9 mouse cellular contexts compared by ENCODE assay signal in the genomic region with DNA sequence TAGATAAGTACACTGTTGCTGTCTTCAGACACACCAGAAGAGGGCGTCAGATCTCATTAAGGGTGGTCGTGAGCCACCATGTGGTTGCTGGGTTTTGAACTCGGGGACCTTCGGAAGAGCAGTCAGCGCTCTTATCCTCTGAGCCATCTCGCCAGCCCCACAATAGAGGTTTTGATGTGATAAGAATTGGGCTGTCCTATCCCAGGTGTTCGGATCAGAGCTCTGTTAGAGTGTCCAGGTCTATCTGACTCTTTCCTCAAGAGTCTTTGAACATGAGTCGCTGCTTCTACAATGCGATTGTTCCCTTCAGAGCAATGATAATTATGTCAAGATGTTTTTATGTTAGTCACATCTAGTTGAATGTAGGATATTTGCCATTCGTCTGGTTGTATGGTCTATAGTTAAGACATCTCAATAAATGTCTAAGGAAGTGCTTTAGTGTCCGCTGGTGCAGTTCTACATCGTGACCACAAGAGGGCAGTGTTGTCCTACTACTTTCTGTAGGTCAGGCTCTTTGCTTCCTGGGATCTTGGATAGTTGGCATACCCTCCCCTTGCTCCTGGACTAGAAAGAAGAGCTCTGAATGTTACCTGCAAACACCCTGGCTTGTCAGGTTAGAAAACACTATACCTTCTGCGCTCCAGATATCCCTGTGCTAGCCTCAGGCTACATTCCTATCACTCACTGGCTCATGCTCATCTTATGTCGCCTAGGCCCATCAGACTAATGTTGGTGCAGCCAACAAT. TPM values are rescaled to one million over a fixed set of nuclear protein-coding genes. Genes with fewer than 3 reads are reported as not detected.
A peak's percentile ranks its signal among the peaks of the same experiment; 100 is the strongest.
DNase-seq lines count a peak whose midpoint lies in the region; ATAC-seq and TF ChIP-seq lines count a peak whose summit lies in the region.
"Had no signal": no experiment of that assay in that cellular context is flagged by ENCODE, and none has a peak within 500 bp of the region (broad histone marks: within the 10 kb centered on the region; RNA-seq: fewer than 3 reads in every experiment).

No protein-coding gene starts in this region.

- no peaks in the 10 kb centered on the region for H3K9me3 ChIP-seq in hindbrain, embryonic 15.5 days

- no peak overlapping the region for H3K4me3 ChIP-seq in hindbrain, embryonic 15.5 days
- no peak overlapping the region for H3K4me3 ChIP-seq in small intestine, adult 2 months (ENCODE audit: low read depth, low read length)
- H3K4me3 ChIP-seq: erythroblast, embryonic 14.5 days had no signal

- no peaks in the 10 kb centered on the region for H3K27me3 ChIP-seq in hindbrain, embryonic 15.5 days
- H3K27me3 ChIP-seq in small intestine, adult 2 months (ENCODE audit: control insufficient read depth, insufficient read depth, low read length): no peaks in the 10 kb centered on the region

- no peak overlapping the region for H3K9ac ChIP-seq in hindbrain, embryonic 15.5 days

- H3K4me1 ChIP-seq in hindbrain, embryonic 15.5 days (replicated peaks): no peaks in the 10 kb centered on the region
- no peaks in the 10 kb centered on the region for H3K4me1 ChIP-seq in small intestine, adult 2 months (ENCODE audit: control insufficient read depth, insufficient read depth, insufficient read length, low read length)

- H3K27ac ChIP-seq in hindbrain, embryonic 15.5 days (replicated peaks): no peak overlapping the region
- no peak overlapping the region for H3K27ac ChIP-seq in small intestine, adult 2 months (ENCODE audit: insufficient read depth, low read depth, low read length)

- intact Hi-C loops in left cerebral cortex, postnatal 36 days (cut with DNase I): loop anchor here (2.0 to 10.0 kb wide), 4 partner anchors 93 to 595 kb away; a partner anchor contains a TSS
- intact Hi-C loops in gastrocnemius, postnatal 36 days (cut with DNase I): loop anchor here (5.0 to 10.0 kb wide), 2 partner anchors 93 to 315 kb away; no protein-coding TSS in a partner anchor

- peak; percentile 16 to 31 for DNase-seq in left cerebral cortex, adult 18-20 months (ENCODE audit: low spot score in 2 of 2)
- DNase-seq in left cerebral cortex, postnatal 36 days (ENCODE audit: low spot score in 2 of 2): no peak
- peak; percentile 5 for DNase-seq in MEL-GATA-1-ER (ENCODE audit: extremely low read depth, low read depth)
- peak; percentile 49 for DNase-seq in lung, postnatal 14 days
- no peak for DNase-seq in gastrocnemius, postnatal 36 days

- TF ChIP-seq CTCF in small intestine, adult 2 months (IDR thresholded peaks at IDR 0.05; ENCODE audit: extremely low read depth, insufficient read length, insufficient replicate concordance, low read depth, low read length): peak; percentile 44; the same call in 1 of the 2 replicates

- ATAC-seq in common myeloid progenitor, adult 5-6 weeks (replicated peaks; ENCODE audit: low read depth, poor library complexity, severe bottlenecking): peak; percentile 88
- ATAC-seq in hindbrain, embryonic 15.5 days (ENCODE audit: low FRiP score, low read depth): peak; percentile 72; the same call in 1 of the 2 replicates

- no peak for TF ChIP-seq POLR2A in small intestine, adult 2 months (IDR thresholded peaks at IDR 0.05; ENCODE audit: low read depth, low read length)

- no peaks in the 10 kb centered on the region for H3K36me3 ChIP-seq in hindbrain, embryonic 15.5 days
- no peaks in the 10 kb centered on the region for H3K36me3 ChIP-seq in small intestine, adult 2 months (ENCODE audit: control insufficient read depth, insufficient read depth, low read length)

- WGBS in hindbrain, embryonic 15.5 days: 40% methylated on average over 14 of the region's 14 CpGs
- WGBS in small intestine, adult 2 months: 31% methylated on average over 14 of the region's 14 CpGs

- H3K4me2 ChIP-seq in hindbrain, embryonic 15.5 days: no peak overlapping the region

RNA-seq across cellular contexts. Expression of a gene that starts 3.8 kb away (rescaled TPM):
- not detected for total RNA-seq in left cerebral cortex, adult 18-20 months (2021)
- not detected for total RNA-seq in left cerebral cortex, postnatal 36 days (2021)
- not detected in 2 replicates for total RNA-seq in common myeloid progenitor, adult 5-6 weeks (2017)
- polyA plus RNA-seq in hindbrain, embryonic 15.5 days (2015; fragmentation: Nextera tagmentation; extraction: Ambion mirVana): not detected in 2 replicates
- polyA plus RNA-seq in small intestine, adult 2 months (2012; rRNA removed): not detected in 2 replicates
- not detected for total RNA-seq in gastrocnemius, postnatal 36 days (2021)
- polyA plus RNA-seq: erythroblast, embryonic 14.5 days had no signal

RNA-seq across cellular contexts. Expression of a gene that starts 8.4 kb away (rescaled TPM):
- total RNA-seq in left cerebral cortex, adult 18-20 months (2021): 1 to 10 TPM; 6.1 to 8.8 TPM
- 1 to 10 TPM; 5.4 to 5.9 TPM for total RNA-seq in left cerebral cortex, postnatal 36 days (2021)
- 0.05 and 0.24 TPM in 2 replicates for total RNA-seq in common myeloid progenitor, adult 5-6 weeks (2017)
- 3.5 and 4.3 TPM in 2 replicates for polyA plus RNA-seq in hindbrain, embryonic 15.5 days (2015; fragmentation: Nextera tagmentation; extraction: Ambion mirVana)
- polyA plus RNA-seq in small intestine, adult 2 months (2012; rRNA removed): not detected in 2 replicates
- total RNA-seq in gastrocnemius, postnatal 36 days (2021): 1 to 10 TPM; 1.9 to 2.1 TPM
- polyA plus RNA-seq: erythroblast, embryonic 14.5 days had no signal

RNA-seq across cellular contexts. Expression of a gene that starts 13.8 kb away (rescaled TPM):
- total RNA-seq in left cerebral cortex, adult 18-20 months (2021): not detected
- not detected for total RNA-seq in left cerebral cortex, postnatal 36 days (2021)
- not detected in 2 replicates for total RNA-seq in common myeloid progenitor, adult 5-6 weeks (2017)
- polyA plus RNA-seq in hindbrain, embryonic 15.5 days (2015; fragmentation: Nextera tagmentation; extraction: Ambion mirVana): not detected in 2 replicates
- polyA plus RNA-seq in small intestine, adult 2 months (2012; rRNA removed): 0.08 TPM in 1 of 2 replicates, not detected in the other
- total RNA-seq in gastrocnemius, postnatal 36 days (2021): not detected
- polyA plus RNA-seq: erythroblast, embryonic 14.5 days had no signal

RNA-seq across cellular contexts. Expression of a gene that starts 23.8 kb away (rescaled TPM):
- 10 to 100 TPM; 23.8 to 25.8 TPM for total RNA-seq in left cerebral cortex, adult 18-20 months (2021)
- 10 to 100 TPM; 23.2 to 24.0 TPM for total RNA-seq in left cerebral cortex, postnatal 36 days (2021)
- 5.6 and 5.9 TPM in 2 replicates for total RNA-seq in common myeloid progenitor, adult 5-6 weeks (2017)
- 41.5 and 46.0 TPM in 2 replicates for polyA plus RNA-seq in hindbrain, embryonic 15.5 days (2015; fragmentation: Nextera tagmentation; extraction: Ambion mirVana)
- polyA plus RNA-seq in small intestine, adult 2 months (2012; rRNA removed): 0.09 and 0.61 TPM in 2 replicates
- 1 to 10 TPM; 2.8 to 3.3 TPM for total RNA-seq in gastrocnemius, postnatal 36 days (2021)
- polyA plus RNA-seq: erythroblast, embryonic 14.5 days had no signal

RNA-seq across cellular contexts. Expression of a gene that starts 26.5 kb away (rescaled TPM):
- total RNA-seq in left cerebral cortex, adult 18-20 months (2021): not detected
- total RNA-seq in left cerebral cortex, postnatal 36 days (2021): not detected
- not detected in 2 replicates for total RNA-seq in common myeloid progenitor, adult 5-6 weeks (2017)
- polyA plus RNA-seq in hindbrain, embryonic 15.5 days (2015; fragmentation: Nextera tagmentation; extraction: Ambion mirVana): not detected in 2 replicates
- polyA plus RNA-seq in small intestine, adult 2 months (2012; rRNA removed): not detected in 2 replicates
- total RNA-seq in gastrocnemius, postnatal 36 days (2021): not detected

Comparison
In these comparisons a context has a peak if more than half of its experiments do, and no peak if none do; other contexts are left out.
1. DNase-seq: peak in left cerebral cortex, adult 18-20 months (2 of 2), MEL-GATA-1-ER (single experiment) and lung, postnatal 14 days (single experiment); none in left cerebral cortex, postnatal 36 days (0 of 2) and gastrocnemius, postnatal 36 days (0 of 2).